Mouse (Mus musculus): Measurements from ENCODE around the gene Golga1.

Golga1 gene

GRCm38 (mm10) chr2:39008350-39008851, 56.9 kb downstream of the Golga1 start:
- in situ Hi-C loops (cut with MboI; ENCODE audit: unreplicated experiment in 2 of 2), result loop anchor here in 1 of 2 experiments (25.0 kb wide), 1 partner anchor 1646 kb away; the partner anchor contains the start of gene Pdcl

GRCm38 (mm10) chr2:39007865-39008264, 57.5 kb downstream of the Golga1 start:
- in situ Hi-C loops (cut with MboI; ENCODE audit: unreplicated experiment in 2 of 2), result loop anchor here in 1 of 2 experiments (25.0 kb wide), 1 partner anchor 1646 kb away; the partner anchor contains the start of gene Pdcl

DNA sequence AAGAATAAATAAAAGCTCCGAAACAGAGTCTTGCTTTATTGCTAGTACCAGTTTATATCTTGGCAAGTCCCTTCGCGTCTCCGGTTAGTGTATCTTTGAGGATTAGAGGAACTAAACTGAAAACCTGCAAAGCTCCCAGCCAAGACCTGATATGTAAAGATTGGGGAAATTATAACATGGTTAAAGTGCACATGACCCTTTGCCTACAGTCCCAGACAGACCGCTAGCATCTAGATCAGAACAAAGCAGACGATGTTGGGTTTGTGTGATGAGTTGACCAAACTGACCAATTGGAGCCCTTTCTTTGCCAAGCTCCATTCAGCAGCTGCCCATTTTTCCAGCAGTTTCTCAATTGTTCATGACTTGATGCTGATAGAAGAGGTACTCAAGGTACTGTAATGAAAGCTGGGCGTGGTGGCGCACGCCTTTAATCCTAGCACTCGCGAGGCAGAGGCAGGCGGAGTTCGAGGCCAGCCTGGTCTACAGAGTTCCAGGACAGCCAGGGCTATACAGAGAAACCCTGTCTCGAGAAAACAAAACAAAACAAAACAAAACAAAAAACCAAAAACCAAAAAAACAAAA, 59.1 kb downstream of the Golga1 start:
- in situ Hi-C loops (cut with MboI; ENCODE audit: unreplicated experiment in 2 of 2), result loop anchor here in 1 of 2 experiments (25.0 kb wide), 1 partner anchor 1644 kb away; the partner anchor contains the start of gene Pdcl

GRCm38 (mm10) chr2:39005574-39006079, 59.7 kb downstream of the Golga1 start, which contains the start of gene Rpl35:
Gene Rpl35 (minus strand): TSS chr2:39005624.
- in situ Hi-C loops (cut with MboI; ENCODE audit: unreplicated experiment in 2 of 2), result loop anchor here in 1 of 2 experiments (25.0 kb wide), 1 partner anchor 1643 kb away; the partner anchor contains the start of gene Pdcl

DNA sequence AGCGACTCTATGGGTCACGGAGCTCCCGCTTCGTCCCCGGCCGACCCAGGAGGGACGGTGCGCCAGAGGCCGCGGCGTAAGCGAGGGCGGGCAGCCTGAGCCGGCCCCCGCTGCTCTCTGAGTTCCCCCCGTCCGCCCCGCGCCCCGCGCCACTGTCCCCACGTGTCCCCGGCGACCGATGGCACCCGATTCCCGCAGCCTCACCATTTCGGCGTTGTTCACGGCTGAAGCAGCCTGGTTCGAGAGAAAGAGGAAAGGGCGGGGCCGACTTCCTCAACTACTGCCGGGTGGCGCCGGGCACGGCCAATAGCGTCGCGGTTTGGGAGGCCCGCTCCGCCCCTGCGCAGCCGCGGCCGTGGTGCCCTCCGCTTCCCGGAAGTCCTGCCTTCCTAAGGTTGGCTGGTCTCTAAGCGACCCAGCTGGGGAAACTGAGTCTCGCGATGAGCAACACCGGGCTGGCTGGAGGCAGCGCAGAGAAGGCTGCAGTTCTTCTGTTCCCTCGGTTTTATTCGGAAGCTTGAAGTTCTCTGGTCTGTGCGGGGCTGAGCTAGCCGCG, 60.4 kb downstream of the Golga1 start, which contains the start of gene Arpc5l:
Gene Arpc5l (plus strand): TSS at position 469 of the 556 bp plus-strand sequence.
- in situ Hi-C loops (cut with MboI; ENCODE audit: unreplicated experiment in 2 of 2), result loop anchor here in 1 of 2 experiments (25.0 kb wide), 1 partner anchor 1643 kb away; the partner anchor contains the start of gene Pdcl

DNA sequence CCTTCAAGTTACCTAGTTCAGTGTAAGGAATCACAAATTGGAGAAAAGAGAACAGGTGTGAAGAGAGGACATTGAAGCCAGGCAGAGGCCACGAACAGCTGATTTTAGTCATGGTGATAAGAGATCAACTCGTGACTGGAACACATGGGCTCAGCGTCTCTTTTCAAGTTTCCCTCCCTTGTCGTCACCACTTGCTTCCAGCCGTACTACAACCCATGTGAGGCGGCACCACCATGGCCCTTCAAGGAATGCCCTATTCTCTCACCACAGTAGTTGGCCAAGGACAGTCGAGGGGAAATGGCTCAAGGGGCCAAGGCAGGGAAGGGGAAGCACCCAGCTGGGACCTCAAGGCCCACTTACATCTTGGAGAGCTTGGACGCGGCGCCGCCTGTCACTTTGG, 61.0 kb downstream of the Golga1 start:
- in situ Hi-C loops (cut with MboI; ENCODE audit: unreplicated experiment in 2 of 2), result loop anchor here in 1 of 2 experiments (25.0 kb wide), 1 partner anchor 1642 kb away; the partner anchor contains the start of gene Pdcl

DNA sequence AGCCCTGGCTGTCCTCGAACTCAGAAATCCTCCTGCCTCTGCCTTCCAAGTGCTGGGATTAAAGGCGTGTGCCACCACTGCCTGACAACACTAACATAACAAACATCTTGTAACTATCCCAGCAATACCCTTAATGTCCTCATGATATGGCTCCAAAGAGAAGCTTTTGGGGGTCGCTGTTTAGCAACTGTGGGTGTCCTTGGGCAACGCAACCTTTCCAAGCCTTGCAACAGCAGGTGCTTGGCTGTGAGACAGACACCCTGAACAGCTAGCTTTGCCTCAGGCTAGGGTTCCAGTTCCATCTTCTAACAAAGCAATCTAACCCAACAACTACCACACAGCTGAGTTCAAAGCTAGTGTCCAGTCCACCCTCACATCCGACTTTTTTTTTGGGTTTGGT, 61.8 kb downstream of the Golga1 start:
- in situ Hi-C loops (cut with MboI; ENCODE audit: unreplicated experiment in 2 of 2), result loop anchor here in 1 of 2 experiments (25.0 kb wide), 1 partner anchor 1641 kb away; the partner anchor contains the start of gene Pdcl

DNA sequence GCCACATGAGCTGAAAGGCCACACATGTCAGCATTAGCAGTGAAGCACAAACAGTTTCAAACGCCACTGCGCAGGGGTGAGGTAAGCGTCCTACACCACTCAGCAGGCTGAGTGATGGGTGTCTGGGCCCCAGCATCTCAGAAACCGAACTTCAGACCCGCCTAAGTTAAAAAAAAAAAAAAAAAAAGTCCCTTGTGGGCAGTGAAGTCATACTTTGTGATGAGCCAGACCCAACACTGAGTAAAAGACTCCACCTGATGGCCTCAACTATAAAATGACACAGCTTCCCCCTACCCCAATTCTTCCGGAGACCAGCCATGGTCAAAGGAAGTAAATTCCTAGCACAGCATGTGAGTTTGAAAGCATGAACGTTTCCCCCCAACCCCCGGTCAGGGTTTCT, 62.2 kb downstream of the Golga1 start:
- in situ Hi-C loops (cut with MboI; ENCODE audit: unreplicated experiment in 2 of 2), result loop anchor here in 1 of 2 experiments (25.0 kb wide), 1 partner anchor 1641 kb away; the partner anchor contains the start of gene Pdcl

- in situ Hi-C loops (cut with MboI; ENCODE audit: unreplicated experiment in 2 of 2), result loop anchor here in 1 of 2 experiments (25.0 kb wide), 1 partner anchor 1640 kb away; the partner anchor contains the start of gene Pdcl
These were observed 63.5 kb downstream of the Golga1 start for GRCm38 (mm10) chr2:39001866-39002265.

- in situ Hi-C loops (cut with MboI; ENCODE audit: unreplicated experiment in 2 of 2), result loop anchor here in 1 of 2 experiments (25.0 kb wide), 1 partner anchor 1638 kb away; the partner anchor contains the start of gene Pdcl
These were observed 64.8 kb downstream of the Golga1 start for GRCm38 (mm10) chr2:39000587-39000919.

DNA sequence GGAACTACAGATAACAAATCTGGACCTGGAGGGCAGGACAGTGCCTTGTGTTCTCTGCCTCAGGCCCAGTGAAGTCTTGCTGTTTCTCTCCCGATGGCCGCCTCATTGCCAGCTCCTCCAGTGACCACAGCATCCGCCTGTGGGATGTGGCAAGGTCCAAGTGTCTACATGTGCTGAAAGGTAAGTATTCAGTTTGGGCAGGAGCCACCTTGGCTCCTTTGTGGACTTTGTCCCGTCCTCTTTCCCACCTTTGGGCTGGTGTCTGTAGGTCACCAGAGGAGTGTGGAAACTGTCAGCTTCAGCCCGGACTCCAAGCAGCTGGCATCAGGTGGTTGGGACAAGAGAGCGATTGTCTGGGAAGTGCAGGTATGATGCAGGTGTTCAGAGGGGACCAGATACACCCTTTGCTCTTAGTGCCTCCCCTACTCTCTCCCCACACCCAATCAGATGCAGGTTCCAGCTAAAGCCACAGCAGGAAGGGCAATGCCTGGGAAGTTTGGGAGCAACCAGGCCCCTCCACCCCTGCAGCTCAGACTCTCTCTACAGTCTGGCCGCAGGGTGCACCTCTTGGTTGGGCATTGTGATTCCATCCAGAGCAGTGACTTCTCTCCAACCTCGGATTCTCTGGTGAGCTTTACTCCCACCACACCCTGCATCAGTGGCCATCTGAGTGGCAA, 65.3 kb downstream of the Golga1 start:
- in situ Hi-C loops (cut with MboI; ENCODE audit: unreplicated experiment in 2 of 2), result loop anchor here (5.0 to 25.0 kb wide), 7 partner anchors 68 to 1638 kb away; partner anchors contain the start of genes Nr6a1 (in 1 of the 2), Olfml2a (in 1 of the 2) and Pdcl (in 1 of the 2)

GRCm38 (mm10) chr2:38999381-38999780, 66.0 kb downstream of the Golga1 start:
- in situ Hi-C loops (cut with MboI; ENCODE audit: unreplicated experiment in 2 of 2), result loop anchor here (5.0 to 10.0 kb wide), 6 partner anchors 67 to 345 kb away; partner anchors contain the start of genes Nr6a1 (in 1 of the 2) and Olfml2a (in 1 of the 2)

- in situ Hi-C loops (cut with MboI; ENCODE audit: unreplicated experiment in 2 of 2), result loop anchor here (5.0 to 10.0 kb wide), 6 partner anchors 65 to 343 kb away; partner anchors contain the start of genes Nr6a1 (in 1 of the 2) and Olfml2a (in 1 of the 2)
These were observed 67.7 kb downstream of the Golga1 start, which contains the start of gene Wdr38 for GRCm38 (mm10) chr2:38997386-38998374. Gene Wdr38 (plus strand): TSS chr2:38997476.

DNA sequence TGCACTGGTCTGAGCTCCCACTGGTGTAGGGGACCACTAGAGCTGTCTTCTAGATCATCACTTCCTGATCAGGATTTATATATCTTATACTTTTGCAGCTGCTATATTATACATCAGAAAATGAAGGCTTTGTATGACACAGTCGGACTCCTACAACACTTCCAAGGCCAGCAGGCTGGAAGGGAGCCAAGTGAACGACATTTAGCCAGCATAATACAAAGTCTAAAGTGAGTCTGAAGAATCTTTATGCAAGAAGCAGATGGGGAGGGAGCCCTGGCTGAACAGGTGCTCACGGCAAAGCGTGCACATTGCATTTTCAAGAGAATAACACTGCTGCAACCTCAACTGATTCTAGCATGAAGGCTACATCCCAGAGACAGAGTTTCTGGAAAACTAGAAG, 72.9 kb downstream of the Golga1 start:
- in situ Hi-C loops (cut with MboI; ENCODE audit: unreplicated experiment in 2 of 2), result loop anchor here (10.0 kb wide), 3 partner anchors 198 to 338 kb away; no protein-coding TSS in a partner anchor

GRCm38 (mm10) chr2:38992004-38992403, 73.3 kb downstream of the Golga1 start:
- in situ Hi-C loops (cut with MboI; ENCODE audit: unreplicated experiment in 2 of 2), result loop anchor here (10.0 kb wide), 3 partner anchors 197 to 337 kb away; no protein-coding TSS in a partner anchor

GRCm38 (mm10) chr2:38988929-38989328, 76.4 kb downstream of the Golga1 start:
- in situ Hi-C loops (cut with MboI; ENCODE audit: unreplicated experiment in 2 of 2), result no loop called here

GRCm38 (mm10) chr2:38987803-38988510, 77.4 kb downstream of the Golga1 start:
- in situ Hi-C loops (cut with MboI; ENCODE audit: unreplicated experiment in 2 of 2), result no loop called here

DNA sequence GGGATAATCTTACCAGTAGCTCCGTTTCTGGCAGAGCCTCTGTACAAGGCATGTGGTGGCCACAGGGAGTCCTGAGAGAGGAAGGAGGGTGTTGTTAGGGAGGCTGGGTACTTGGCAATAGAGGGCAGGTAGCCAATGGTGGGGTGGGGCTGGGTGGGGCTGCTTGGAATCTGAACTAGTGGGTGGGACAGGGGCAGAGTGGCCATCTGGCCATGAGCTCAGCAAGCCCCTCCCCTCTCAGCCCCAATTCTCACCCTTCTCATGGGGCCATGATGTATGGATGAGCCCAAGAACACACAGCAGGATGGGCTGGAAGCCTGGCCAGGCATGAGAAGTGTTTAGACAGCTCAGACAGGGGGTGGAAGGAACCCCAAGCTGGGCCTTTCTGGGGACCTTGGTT, 78.0 kb downstream of the Golga1 start:
- in situ Hi-C loops (cut with MboI; ENCODE audit: unreplicated experiment in 2 of 2), result no loop called here

All from v-Abl transformed pro-B cells (cell line).